Mouse (Mus musculus) limb, embryonic 14.5 days (tissue): ENCODE measurements around the gene Cfap69. TPM values are rescaled to one million over a fixed set of nuclear protein-coding genes. Genes with fewer than 3 reads are reported as not detected.
A peak's percentile ranks its signal among the peaks of the same experiment; 100 is the strongest.

ENCODE experiments used
- ATAC-seq: fragments of 200-750 bp; cut with Nextera tagmentation; 2 replicates; pipeline ENCODE4 v1.8.0; 2017; ENCODE audit warnings: low read depth, moderate number of reproducible peaks, moderate TSS enrichment; ENCODE audit not compliant: low FRiP score
- DNase-seq: peaks from one replicate; pipeline ENCODE4 v3.0.0-alpha.2; 2015; ENCODE audit warnings: low spot score
- H3K27ac ChIP-seq: fragments of 300-500 bp; sonication (generic); replicated peaks from 2 replicates; pipeline ENCODE4 v1.5.1; 2014; ENCODE audit warnings: low read depth, mild to moderate bottlenecking, low read length, moderate library complexity, mixed read lengths
- H3K27me3 ChIP-seq: fragments of 300-500 bp; sonication (generic); 2 replicates; pipeline ENCODE4 v1.6.1; 2014; ENCODE audit warnings: low read length, mixed read lengths; ENCODE audit not compliant: control insufficient read depth, insufficient read depth
- H3K36me3 ChIP-seq: fragments of 300-500 bp; sonication (generic); 2 replicates; pipeline ENCODE4 v1.6.1; 2014; ENCODE audit warnings: mild to moderate bottlenecking, low read length, moderate library complexity, mixed read lengths; ENCODE audit not compliant: control insufficient read depth, insufficient read depth
- H3K4me1 ChIP-seq: fragments of 300-500 bp; sonication (generic); 2 replicates; pipeline ENCODE4 v1.6.1; 2014; ENCODE audit warnings: antibody characterized with exemption, low read length, mixed read lengths; ENCODE audit not compliant: control insufficient read depth, insufficient read depth
- H3K4me2 ChIP-seq: fragments of 300-500 bp; sonication (generic); replicated peaks from 2 replicates; pipeline ENCODE4 v1.6.1; 2014; ENCODE audit warnings: low read depth, mild to moderate bottlenecking, low read length, moderate library complexity; ENCODE audit not compliant: severe bottlenecking
- H3K4me3 ChIP-seq: fragments of 300-500 bp; sonication (generic); replicated peaks from 2 replicates; pipeline ENCODE4 v1.5.1; 2014; ENCODE audit warnings: low read length
- H3K9ac ChIP-seq: fragments of 300-500 bp; sonication (generic); 2 replicates; pipeline ENCODE4 v1.6.1; 2014; ENCODE audit warnings: mild to moderate bottlenecking, low read depth, low read length, moderate library complexity; ENCODE audit not compliant: severe bottlenecking
- H3K9me3 ChIP-seq: fragments of 300-500 bp; sonication (generic); 2 replicates; pipeline ENCODE4 v1.6.1; 2016; ENCODE audit warnings: low read length; ENCODE audit not compliant: control insufficient read depth
- POLR2A ChIP-seq: fragments of 200-500 bp; IDR thresholded peaks from 2 replicates; pipeline ENCODE4 v1.8.0; 2012; ENCODE audit warnings: inconsistent platforms, mild to moderate bottlenecking, moderate library complexity, borderline replicate concordance; ENCODE audit not compliant: insufficient read depth, insufficient read length; ENCODE audit errors: extremely low read depth
- WGBS: fragments of 180-500 bp; shearing (Covaris S2); extraction: QIAGEN DNeasy Blood & Tissue Kit; methylation state at CpG from one replicate; pipeline ENCODE4 v1.1.7; 2014; 5-methylcytosine and 5-hydroxymethylcytosine counted together
- polyA plus RNA-seq, 2 experiments: library from polyadenylated mRNA; depleted of rRNA in 1 of 2; stranded (reverse) in 1 of 2; unstranded in 1 of 2; fragments of >200 nt; fragmentation: Nextera tagmentation in 1 of 2; extraction: Ambion mirVana in 1 of 2; gene quantifications; 2 replicates each; pipeline versions ENCODE4 v1.2.1 to v1.2.3; 2012 to 2014

Gene Cfap69
- polyA plus RNA-seq, 2 experiments, result 2.6 to 3.8 TPM

- Histone ChIP-seq H3K36me3 (no peaks in the 10 kb centered on the region), H3K27me3 (no peaks in the 10 kb centered on the region), H3K27ac (no peak overlapping the region), H3K4me1 (no peaks in the 10 kb centered on the region), H3K4me3 (no peak overlapping the region), H3K4me2 (no peak overlapping the region), H3K9ac (no peak overlapping the region), H3K9me3 (no peaks in the 10 kb centered on the region)
- ATAC-seq (no peak), DNase-seq (no peak)
- no peak for TF ChIP-seq POLR2A
- WGBS, result 84% methylated on average over 2 of the region's 2 CpGs
Measured at GRCm38 (mm10) chr5:5657932-5658331, 6.1 kb downstream of the Cfap69 start.

DNA sequence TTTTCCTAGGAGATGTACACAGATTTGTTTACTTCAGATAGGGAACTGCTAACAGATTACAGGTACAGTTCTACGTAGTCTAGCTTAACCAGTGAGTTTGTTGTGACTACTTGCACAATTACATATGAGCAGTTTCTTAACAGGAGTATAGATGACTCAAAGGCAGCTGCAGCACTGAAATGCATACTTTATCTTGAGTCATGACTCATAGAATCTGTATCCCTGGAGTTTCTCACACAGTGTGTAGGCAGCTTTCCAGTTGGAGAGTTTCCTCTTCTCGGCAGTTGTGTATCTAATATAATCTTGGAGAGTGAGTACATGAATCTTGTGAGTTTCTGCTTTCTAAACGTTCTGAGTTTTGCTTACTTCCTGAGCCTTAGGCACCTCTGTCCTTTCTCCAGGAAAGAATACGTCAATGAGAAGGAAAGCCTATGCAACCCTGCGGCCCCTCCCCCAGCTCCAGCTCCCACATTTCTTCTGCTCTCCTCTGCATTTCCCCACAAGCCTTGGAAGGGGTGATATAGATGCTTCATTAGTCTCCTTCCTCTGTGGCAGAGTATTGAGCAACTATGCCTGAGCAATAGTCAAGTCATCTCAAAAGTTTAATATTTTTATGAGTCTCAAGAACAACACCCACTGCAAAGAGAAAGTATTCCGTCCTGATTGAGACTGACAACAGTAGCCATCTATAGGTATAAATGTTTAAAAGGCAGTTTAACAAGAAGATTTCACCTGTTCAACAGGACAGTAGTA, 15.0 kb downstream of the Cfap69 start:
- H3K4me3 ChIP-seq, result no peak overlapping the region
- DNase-seq, result peak; percentile 41
- H3K27me3 ChIP-seq, result no peaks in the 10 kb centered on the region
- no peak overlapping the region for H3K9ac ChIP-seq
- no peak for ATAC-seq
- H3K4me2 ChIP-seq, result no peak overlapping the region
- H3K9me3 ChIP-seq, result no peaks in the 10 kb centered on the region
- TF ChIP-seq POLR2A, result no peak
- H3K36me3 ChIP-seq, result no peaks in the 10 kb centered on the region
- WGBS, result 64% methylated on average over 6 of the region's 6 CpGs
- H3K4me1 ChIP-seq, result no peaks in the 10 kb centered on the region
- no peak overlapping the region for H3K27ac ChIP-seq

DNA sequence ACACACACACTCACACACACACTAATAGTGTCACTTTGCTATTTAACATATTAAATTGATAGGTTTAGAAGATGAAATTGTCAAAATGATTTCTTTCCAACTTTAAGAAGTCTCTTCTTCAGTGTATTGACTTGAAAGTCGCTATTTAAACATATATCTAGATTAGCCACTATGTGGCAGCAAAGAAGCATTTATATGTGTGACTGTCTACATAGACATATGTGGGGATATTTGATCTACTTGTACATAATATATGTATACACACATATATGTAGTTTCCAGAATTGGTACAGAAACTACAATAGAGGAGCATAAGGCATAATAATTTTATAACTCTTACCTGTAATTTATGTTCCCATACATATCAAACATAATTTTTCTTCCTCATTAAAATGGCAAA, 17.9 kb downstream of the Cfap69 start:
- Histone ChIP-seq H3K4me3 (no peak overlapping the region), H3K36me3 (no peaks in the 10 kb centered on the region), H3K4me1 (no peaks in the 10 kb centered on the region), H3K27me3 (no peaks in the 10 kb centered on the region), H3K9me3 (no peaks in the 10 kb centered on the region), H3K4me2 (no peak overlapping the region), H3K9ac (no peak overlapping the region), H3K27ac (no peak overlapping the region)
- WGBS, result 0% methylated on average over 1 of the region's 1 CpGs
- no peak for ATAC-seq
- DNase-seq, result peak; percentile 70
- TF ChIP-seq POLR2A, result no peak

GRCm38 (mm10) chr5:5638496-5638895, 25.5 kb downstream of the Cfap69 start:
- no peak overlapping the region for H3K27ac ChIP-seq
- 46% methylated on average over 2 of the region's 2 CpGs for WGBS
- no peaks in the 10 kb centered on the region for H3K27me3 ChIP-seq
- no peaks in the 10 kb centered on the region for H3K9me3 ChIP-seq
- H3K4me1 ChIP-seq, result no peaks in the 10 kb centered on the region
- TF ChIP-seq POLR2A, result no peak
- no peak for DNase-seq
- ATAC-seq, result no peak
- no peak overlapping the region for H3K4me3 ChIP-seq
- H3K4me2 ChIP-seq, result no peak overlapping the region
- H3K9ac ChIP-seq, result no peak overlapping the region
- no peaks in the 10 kb centered on the region for H3K36me3 ChIP-seq

DNA sequence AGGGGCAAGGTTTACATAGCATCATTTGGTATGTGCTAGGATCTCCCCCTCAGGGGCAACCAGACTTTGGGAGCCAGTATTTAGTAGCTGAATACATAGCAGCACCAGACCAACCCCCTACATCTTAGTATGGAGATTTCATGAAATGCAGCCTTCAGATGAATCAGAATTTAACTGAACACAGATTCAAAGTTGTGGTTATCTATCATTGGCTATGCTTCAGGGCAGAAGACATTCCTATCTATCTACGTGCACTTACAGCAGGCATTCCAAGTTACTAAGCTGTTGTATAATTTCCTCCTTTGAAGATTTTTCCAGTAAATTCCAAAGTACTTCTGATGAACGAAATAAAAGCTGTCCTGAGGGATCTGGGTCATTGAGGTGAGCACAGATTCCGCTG, 38.5 kb downstream of the Cfap69 start:
- ATAC-seq (no peak), DNase-seq (no peak)

More for the DNA sequence above, 38.5 kb downstream of the Cfap69 start:
- H3K27me3 ChIP-seq, result no peaks in the 10 kb centered on the region
- no peaks in the 10 kb centered on the region for H3K4me1 ChIP-seq
- WGBS, result 42% methylated on average over 3 of the region's 3 CpGs
- H3K27ac ChIP-seq, result no peak overlapping the region
- no peak overlapping the region for H3K9ac ChIP-seq
- no peak overlapping the region for H3K4me2 ChIP-seq
- TF ChIP-seq POLR2A, result no peak
- no peaks in the 10 kb centered on the region for H3K36me3 ChIP-seq
- no peaks in the 10 kb centered on the region for H3K9me3 ChIP-seq
- no peak overlapping the region for H3K4me3 ChIP-seq
